Mouse (Mus musculus) thymus, postnatal 36 days (tissue): Measurements from ENCODE around the gene Asf1b.
"Not testable (repeated sequence)": the region's sequence is repeated elsewhere in the genome, so short reads cannot be mapped to it uniquely, and the experiment has no call there.

ENCODE experiments used
- DNase-seq, 2 experiments: peaks; one replicate each; pipeline ENCODE4 v3.0.0; 2022; ENCODE audit warnings: mixed read lengths in 2 of 2

The Asf1b gene

DNA sequence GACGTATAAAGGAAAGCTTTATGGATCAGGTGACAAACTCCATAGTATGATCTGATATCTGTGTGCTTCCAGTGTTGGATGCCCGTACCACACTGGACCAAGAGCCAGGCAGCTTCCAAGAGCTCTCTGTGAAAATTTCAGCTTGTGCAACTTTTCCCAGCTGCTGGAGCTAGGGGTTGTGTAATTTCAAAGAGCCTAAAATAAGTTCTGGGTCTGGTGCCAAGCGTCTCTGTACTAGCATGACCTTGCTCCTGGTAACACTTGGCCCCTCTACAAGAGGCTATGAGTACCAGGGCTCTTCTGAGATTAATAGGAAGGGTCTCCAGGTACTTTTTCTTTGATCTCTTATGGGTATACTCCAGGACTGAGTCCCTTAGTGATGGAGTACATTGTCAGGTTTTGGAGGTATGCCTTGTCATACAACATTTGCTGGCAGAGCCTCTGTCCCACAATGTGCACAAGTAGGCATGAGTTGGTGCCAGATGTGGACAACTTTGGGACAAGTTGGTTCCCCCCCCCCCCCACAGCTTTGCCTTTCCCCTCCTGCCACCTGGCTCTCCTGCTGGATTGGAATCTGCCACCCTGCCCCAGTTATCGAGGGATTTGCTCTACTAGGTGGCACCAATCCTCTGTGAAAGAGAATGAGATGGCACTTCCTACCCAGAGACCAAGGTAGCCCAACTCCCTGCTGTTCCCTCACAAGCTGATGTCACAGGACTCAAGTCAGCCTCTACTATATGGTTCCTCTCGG is 8.9 kb downstream of the Asf1b start:
- DNase-seq: no peak

DNA sequence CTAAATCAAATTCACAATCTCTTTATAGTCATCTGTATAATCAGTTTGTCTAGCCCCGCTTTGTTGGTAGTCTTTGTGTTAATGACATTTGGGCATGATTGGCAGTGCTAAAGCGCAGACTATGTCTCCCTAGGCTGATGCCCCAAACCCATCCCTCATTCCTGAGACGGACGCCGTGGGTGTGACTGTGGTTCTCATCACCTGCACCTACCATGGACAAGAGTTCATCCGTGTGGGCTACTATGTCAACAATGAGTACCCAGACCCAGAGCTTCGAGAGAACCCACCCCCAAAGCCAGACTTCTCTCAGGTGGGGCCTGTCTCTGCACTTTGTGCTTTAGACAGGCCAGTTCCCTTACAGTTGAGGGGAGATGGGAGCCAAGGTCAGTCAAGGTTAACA is 12.4 kb downstream of the Asf1b start:
- no peak for DNase-seq

DNA sequence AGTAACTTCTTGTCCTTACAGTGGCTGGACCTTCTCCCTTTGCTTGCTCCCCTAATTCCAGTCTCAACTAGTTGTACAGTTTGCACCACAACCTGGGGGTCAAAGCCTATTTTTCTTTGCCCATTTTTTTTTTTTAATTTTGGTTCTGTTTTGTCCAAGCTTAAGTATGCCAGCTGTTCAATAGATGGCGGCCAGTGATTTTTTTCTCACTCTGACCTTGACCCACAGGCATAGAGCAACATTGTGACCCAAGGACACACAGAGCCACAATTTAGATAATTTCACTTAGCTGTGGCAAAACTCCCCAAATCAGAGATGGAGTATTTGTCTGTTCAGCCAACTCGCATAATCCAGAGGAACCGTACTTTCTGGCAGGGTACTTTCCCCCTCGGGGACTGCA is 15.8 kb downstream of the Asf1b start:
- no peak for DNase-seq

DNA sequence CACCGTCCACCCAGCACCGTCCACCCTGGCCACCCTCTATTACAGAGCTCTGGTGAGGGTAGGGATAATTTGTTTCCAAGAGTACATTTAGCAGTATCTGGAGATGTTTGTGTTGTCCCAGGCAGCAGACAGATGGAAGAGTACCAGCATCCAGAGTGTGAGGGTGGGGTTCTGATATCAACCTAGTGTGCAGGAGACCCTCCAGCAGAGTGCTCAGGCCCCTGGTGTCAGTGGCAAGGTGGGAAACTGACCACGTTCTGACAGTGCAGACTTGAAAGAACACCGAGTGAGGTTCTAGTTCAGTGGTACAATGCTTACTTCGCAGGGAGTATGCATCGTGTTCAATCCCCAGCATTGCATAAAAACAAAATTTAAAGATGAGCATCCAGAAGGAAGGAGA is 16.4 kb downstream of the Asf1b start:
- DNase-seq: no peak

DNA sequence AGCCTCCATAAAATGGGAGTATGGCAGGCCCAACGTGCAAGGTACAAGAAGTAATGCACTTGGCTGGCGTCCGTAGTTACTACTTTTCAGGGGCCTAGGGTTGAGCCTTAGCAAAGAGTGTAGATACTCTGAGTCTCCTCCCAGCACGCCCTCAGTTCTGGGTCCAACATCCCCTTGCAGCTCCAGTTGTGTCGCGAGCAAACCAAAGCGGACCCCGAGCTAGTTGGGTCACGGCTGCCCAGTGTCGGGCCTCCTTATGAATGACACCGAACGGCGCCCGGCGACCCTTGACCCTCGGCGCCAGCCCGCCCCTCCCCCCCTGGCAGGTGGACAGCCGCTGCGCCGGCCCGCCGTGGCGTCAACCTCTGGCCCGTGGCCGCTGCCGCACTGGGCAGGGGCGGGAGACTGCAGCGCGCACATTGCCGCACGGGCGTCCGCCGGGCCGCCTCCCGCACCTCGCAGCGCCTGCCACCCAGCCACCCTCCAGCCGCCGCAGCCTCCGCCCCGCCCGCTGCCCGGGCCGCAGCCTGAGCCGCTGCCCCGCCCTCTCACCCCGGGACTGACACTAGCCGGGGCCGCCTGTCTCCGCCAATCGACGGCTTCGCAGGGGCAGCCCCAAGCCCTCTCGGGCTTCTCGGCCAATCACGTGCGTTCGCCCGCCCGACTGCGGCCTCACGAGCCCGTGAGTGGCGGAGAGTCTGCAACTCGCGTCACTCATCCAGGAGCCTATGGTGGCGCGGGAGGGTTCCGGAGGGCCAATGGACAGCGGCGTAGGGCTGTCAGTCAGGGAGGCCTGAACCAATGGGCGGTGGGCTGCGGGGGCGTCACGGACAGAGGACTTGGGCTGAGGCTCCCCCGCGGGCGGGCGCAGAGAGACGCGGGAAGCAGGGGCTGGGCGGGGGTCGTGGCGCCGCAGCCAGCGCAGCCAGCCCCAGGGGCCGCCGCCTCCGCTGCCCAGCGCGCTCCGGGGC is 17.1 kb downstream of the Asf1b start, which contains the start of gene Prkaca:
Gene Prkaca (plus strand): TSS at position 844 of the 971 bp plus-strand sequence.
- peak; percentile 97 to 99 for DNase-seq

- DNase-seq: peak in 1 of 2 experiments; percentile 55
Measured at GRCm38 (mm10) chr8:83973161-83974031, 18.1 kb downstream of the Asf1b start.

GRCm38 (mm10) chr8:83974521-83974920 is 19.2 kb downstream of the Asf1b start:
- DNase-seq: no peak

DNA sequence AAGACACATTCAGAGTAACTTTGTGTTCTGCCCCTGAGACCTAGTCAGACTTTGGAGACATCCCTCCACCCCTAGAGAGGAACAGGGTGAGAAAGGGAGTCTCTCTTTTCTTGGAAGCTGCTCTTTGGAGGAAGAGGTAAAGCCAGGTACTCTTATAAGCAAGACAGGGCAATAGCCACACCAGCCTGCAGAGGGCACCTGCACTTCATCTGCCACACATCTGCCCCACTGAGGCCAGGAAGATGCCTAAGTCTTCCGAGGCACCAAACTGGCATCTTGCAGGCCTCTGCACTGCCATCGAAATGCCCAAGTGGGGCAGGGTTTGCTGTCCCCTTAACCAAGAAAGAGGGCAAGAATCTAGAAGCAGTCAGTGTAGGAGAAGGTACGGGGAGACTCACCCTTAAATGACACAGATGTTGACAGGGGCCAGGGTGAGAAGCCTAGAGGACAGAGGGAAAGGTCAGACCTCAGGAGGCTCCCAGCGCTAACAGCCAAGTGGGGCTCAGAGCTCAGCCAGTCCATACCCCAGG is 20.9 kb downstream of the Asf1b start:
- peak; percentile 50 to 54 for DNase-seq

GRCm38 (mm10) chr8:83976779-83977350 is 21.6 kb downstream of the Asf1b start:
- DNase-seq: no peak

DNA sequence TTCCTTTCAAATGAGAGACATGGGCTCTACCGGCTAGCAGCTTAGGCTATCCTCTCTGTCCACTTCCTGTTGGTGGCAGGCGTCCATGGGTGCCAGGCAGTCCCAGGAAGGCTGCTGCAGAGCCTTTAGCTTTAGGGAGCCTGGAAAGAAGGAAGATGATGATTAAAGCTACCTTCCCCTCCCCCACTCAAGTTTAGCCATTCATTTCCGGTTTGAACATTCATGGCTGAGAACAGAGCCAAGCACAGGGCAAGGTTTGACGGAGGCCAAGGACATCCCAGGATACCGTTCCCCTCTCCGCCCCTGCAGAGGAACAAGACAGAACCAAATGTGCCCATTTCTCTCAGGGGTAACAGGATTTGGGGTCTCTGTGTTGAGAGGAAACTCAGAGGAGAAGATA is 22.3 kb downstream of the Asf1b start:
- no peak for DNase-seq

- no peak for DNase-seq
Measured at GRCm38 (mm10) chr8:83978200-83978599, 22.9 kb downstream of the Asf1b start.

DNA sequence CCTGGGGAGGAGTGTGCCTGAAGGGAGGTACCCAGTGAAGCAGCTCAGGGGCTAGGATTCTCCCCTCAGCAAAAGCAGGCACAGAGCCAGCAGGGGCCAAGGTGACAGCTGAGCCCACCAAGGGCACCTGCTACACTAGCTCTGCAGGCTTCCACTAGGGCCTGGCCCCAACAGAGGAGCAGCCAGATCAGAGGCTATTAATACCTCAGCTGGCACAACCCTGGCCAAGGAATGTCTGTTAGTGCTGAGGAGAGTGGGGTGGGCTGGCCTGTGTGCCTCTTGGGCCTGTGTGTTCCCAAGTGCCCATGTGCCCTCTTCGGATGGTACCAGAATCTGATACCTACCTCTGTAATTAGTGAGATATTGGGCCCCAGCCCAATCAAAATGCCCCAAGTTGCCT is 24.9 kb downstream of the Asf1b start:
- no peak for DNase-seq

DNA sequence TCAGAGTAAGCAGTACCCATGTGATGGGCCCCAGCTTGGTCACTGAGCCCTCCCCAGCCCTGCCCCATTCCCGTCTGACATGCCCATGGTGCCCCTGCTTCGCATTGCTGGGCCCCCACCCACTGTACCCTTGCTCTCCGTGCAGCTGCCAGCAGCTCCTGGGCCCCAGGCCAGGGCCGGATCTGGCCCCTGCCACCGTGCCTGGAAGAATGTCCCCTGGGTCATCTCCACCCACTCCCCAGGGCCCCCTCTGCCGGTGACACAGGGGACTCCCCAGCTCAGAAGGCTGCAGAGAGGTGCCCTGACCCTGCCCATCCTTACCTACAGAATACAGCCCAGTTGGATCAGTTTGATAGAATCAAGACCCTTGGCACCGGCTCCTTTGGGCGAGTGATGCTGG is 25.5 kb downstream of the Asf1b start:
- DNase-seq: no peak

- DNase-seq: no peak
Measured at GRCm38 (mm10) chr8:83981533-83981932, 26.2 kb downstream of the Asf1b start.

DNA sequence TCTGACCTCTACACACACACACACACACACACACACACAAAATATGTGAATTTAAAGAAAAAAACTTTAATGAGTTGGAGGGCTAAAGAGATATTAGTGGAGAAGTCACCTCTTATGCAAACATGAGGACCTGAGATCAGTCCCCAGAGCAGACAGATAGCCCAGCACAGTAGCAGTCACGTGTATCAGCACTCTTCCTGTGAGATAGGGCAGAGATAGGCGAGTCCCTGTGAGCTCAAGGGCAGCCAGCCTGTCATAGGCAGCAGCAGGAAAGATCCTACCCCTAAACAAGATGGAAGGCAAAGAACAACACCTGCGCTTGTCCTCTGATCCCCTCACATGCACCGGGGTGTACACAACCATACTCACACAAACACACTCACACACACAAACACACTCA is 27.1 kb downstream of the Asf1b start:
- DNase-seq: no peak

DNA sequence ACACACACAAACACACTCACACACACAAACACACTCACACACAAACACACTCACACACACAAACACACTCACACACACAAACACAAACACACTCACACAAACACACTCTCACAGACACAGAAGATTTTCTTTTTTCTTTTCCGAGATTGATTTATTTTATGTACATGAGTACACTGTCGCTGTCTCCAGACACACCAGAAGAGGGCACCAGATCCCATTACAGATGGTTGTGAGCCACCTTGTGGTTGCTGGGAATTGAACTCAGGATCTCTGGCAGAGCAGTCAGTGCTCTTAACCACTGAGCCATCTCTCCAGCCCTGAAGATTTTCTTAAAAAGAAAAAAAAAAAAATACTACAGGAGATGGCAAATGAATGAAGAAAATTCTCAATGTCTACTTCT is 27.9 kb downstream of the Asf1b start:
- DNase-seq: not testable (repeated sequence)

- DNase-seq: no peak
Measured at GRCm38 (mm10) chr8:83989243-83989642, 33.9 kb downstream of the Asf1b start.

GRCm38 (mm10) chr8:83990170-83990569 is 34.9 kb downstream of the Asf1b start:
- DNase-seq: no peak

DNA sequence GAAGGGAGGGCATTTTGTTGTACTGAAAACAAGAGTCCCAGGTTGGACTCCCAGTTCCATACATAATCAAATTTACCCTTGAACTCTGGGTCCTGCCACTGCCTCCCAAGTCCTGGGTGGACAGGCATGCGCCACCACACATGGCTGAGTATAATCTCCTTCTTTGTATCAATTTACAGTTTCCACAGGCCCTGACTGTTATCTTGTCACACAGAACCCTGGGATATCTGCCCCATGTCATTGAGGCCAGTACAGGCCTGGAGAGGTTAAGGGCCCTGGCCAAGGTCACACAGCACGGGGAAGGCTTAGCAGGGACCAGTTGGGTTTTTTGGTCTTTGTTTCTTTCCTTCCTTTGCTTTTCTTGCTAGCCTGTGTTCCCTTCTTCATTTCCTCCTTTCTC is 37.2 kb downstream of the Asf1b start:
- no peak for DNase-seq

DNA sequence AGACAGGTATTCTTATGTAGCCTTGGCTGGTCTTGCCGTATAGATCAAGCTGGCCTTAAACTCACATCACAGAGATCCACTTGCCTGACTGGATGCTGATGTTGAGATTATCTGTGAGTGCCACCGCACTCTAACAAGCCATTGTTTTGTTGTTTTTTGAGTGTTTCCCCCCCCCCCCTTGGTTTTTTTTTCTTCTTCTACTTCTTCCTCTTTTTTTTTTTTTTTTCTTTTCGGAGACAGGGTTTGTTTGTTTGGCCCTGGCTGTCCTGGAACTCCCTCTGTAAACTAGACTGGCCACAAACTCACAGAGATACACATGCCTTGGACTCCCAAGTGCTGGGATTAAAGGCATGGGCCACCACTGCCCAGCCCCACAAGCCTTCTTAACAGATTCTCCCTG is 38.7 kb downstream of the Asf1b start:
- DNase-seq: no peak

GRCm38 (mm10) chr8:83995973-83996372 is 40.7 kb downstream of the Asf1b start:
- DNase-seq: no peak
